Mouse (Mus musculus): ENCODE data around the gene Nckap5. TPM values are rescaled to one million over a fixed set of nuclear protein-coding genes. Genes with fewer than 3 reads are reported as not detected.
A peak's percentile ranks its signal among the peaks of the same experiment; 100 is the strongest.
"Not testable (repeated sequence)": the region's sequence is repeated elsewhere in the genome, so short reads cannot be mapped to it uniquely, and the experiment has no call there.

Nckap5 gene
- polyA plus RNA-seq, 2 experiments = 6.8 to 14.9 TPM

- ATAC-seq (ENCODE audit: low FRiP score, low read depth) (no peak), DNase-seq (ENCODE audit: low spot score) (no peak)
- TF ChIP-seq POLR2A (IDR thresholded peaks at IDR 0.05; ENCODE audit: borderline replicate concordance, extremely low read depth, insufficient read depth, insufficient read length) = no peak
- H3K9me3 ChIP-seq (ENCODE audit: control insufficient read depth, low read length) = no peaks in the 10 kb centered on the region
- H3K36me3 ChIP-seq (ENCODE audit: control insufficient read depth, insufficient read depth, low read length) = no peaks in the 10 kb centered on the region
- no peaks in the 10 kb centered on the region for H3K27me3 ChIP-seq (ENCODE audit: control insufficient read depth, insufficient read depth, low read length)
- peaks cover 23% of the 10 kb centered on the region for H3K4me1 ChIP-seq (ENCODE audit: control insufficient read depth, insufficient read depth, low read length)
- H3K9ac ChIP-seq (ENCODE audit: low read depth, low read length, severe bottlenecking) = no peak overlapping the region
- no peak overlapping the region for H3K4me3 ChIP-seq (replicated peaks; ENCODE audit: low read length)
- H3K4me2 ChIP-seq (replicated peaks; ENCODE audit: low read depth, low read length, severe bottlenecking) = no peak overlapping the region
- no peak overlapping the region for H3K27ac ChIP-seq (replicated peaks; ENCODE audit: low read depth, low read length)
- WGBS = 79% methylated on average over 3 of the region's 3 CpGs
Observed at GRCm38 (mm10) chr1:126802405-126802804, 28.2 kb downstream of the Nckap5 start.

GRCm38 (mm10) chr1:126801706-126802105 lies 28.9 kb downstream of the Nckap5 start:
- no peak for TF ChIP-seq POLR2A (IDR thresholded peaks at IDR 0.05; ENCODE audit: borderline replicate concordance, extremely low read depth, insufficient read depth, insufficient read length)

GRCm38 (mm10) chr1:126799379-126799798 lies 31.2 kb downstream of the Nckap5 start:
- ATAC-seq (ENCODE audit: low FRiP score, low read depth) (peak; percentile 93), DNase-seq (ENCODE audit: low spot score) (peak; percentile 78)
- Histone ChIP-seq H3K27me3 (ENCODE audit: control insufficient read depth, insufficient read depth, low read length) (no peaks in the 10 kb centered on the region), H3K4me3 (replicated peaks; ENCODE audit: low read length) (no peak overlapping the region), H3K36me3 (ENCODE audit: control insufficient read depth, insufficient read depth, low read length) (no peaks in the 10 kb centered on the region), H3K9me3 (ENCODE audit: control insufficient read depth, low read length) (no peaks in the 10 kb centered on the region), H3K4me2 (replicated peaks; ENCODE audit: low read depth, low read length, severe bottlenecking) (0 out of 2 replicates have a peak overlapping the region, but pooled peaks have one; percentile 23), H3K4me1 (ENCODE audit: control insufficient read depth, insufficient read depth, low read length) (peaks cover 18% of the 10 kb centered on the region), H3K9ac (ENCODE audit: low read depth, low read length, severe bottlenecking) (no peak overlapping the region), H3K27ac (replicated peaks; ENCODE audit: low read depth, low read length) (0 out of 2 replicates have a peak overlapping the region, but pooled peaks have one; percentile 20)
- WGBS = 30% methylated on average over 11 of the region's 11 CpGs
- TF ChIP-seq POLR2A (IDR thresholded peaks at IDR 0.05; ENCODE audit: borderline replicate concordance, extremely low read depth, insufficient read depth, insufficient read length) = no peak

More at GRCm38 (mm10) chr1:126801706-126802105, 28.9 kb downstream of the Nckap5 start:
- Histone ChIP-seq H3K4me1 (ENCODE audit: control insufficient read depth, insufficient read depth, low read length) (peaks cover 21% of the 10 kb centered on the region), H3K27ac (replicated peaks; ENCODE audit: low read depth, low read length) (no peak overlapping the region), H3K4me2 (replicated peaks; ENCODE audit: low read depth, low read length, severe bottlenecking) (no peak overlapping the region), H3K9me3 (ENCODE audit: control insufficient read depth, low read length) (no peaks in the 10 kb centered on the region), H3K36me3 (ENCODE audit: control insufficient read depth, insufficient read depth, low read length) (no peaks in the 10 kb centered on the region), H3K4me3 (replicated peaks; ENCODE audit: low read length) (no peak overlapping the region), H3K9ac (ENCODE audit: low read depth, low read length, severe bottlenecking) (no peak overlapping the region), H3K27me3 (ENCODE audit: control insufficient read depth, insufficient read depth, low read length) (no peaks in the 10 kb centered on the region)
- ATAC-seq (ENCODE audit: low FRiP score, low read depth) (no peak), DNase-seq (ENCODE audit: low spot score) (peak; percentile 60)
- 51% methylated on average over 8 of the region's 8 CpGs for WGBS

GRCm38 (mm10) chr1:126780354-126780941 lies 50.2 kb downstream of the Nckap5 start:
- no CpG with 5 or more reads among the region's 2 CpGs for WGBS
- ATAC-seq (ENCODE audit: low FRiP score, low read depth); H3K27me3 ChIP-seq (ENCODE audit: control insufficient read depth, insufficient read depth, low read length): not testable (repeated sequence)

GRCm38 (mm10) chr1:126773947-126774346 lies 56.7 kb downstream of the Nckap5 start:
- not testable (repeated sequence) for H3K9me3 ChIP-seq (ENCODE audit: control insufficient read depth, low read length); H3K27ac ChIP-seq (replicated peaks; ENCODE audit: low read depth, low read length); H3K4me3 ChIP-seq (replicated peaks; ENCODE audit: low read length); H3K9ac ChIP-seq (ENCODE audit: low read depth, low read length, severe bottlenecking); H3K4me1 ChIP-seq (ENCODE audit: control insufficient read depth, insufficient read depth, low read length); H3K27me3 ChIP-seq (ENCODE audit: control insufficient read depth, insufficient read depth, low read length); ATAC-seq (ENCODE audit: low FRiP score, low read depth); H3K4me2 ChIP-seq (replicated peaks; ENCODE audit: low read depth, low read length, severe bottlenecking); H3K36me3 ChIP-seq (ENCODE audit: control insufficient read depth, insufficient read depth, low read length); DNase-seq (ENCODE audit: low spot score)
- WGBS = no CpG with 5 or more reads among the region's 6 CpGs

More at GRCm38 (mm10) chr1:126780354-126780941, 50.2 kb downstream of the Nckap5 start:
- DNase-seq (ENCODE audit: low spot score); H3K9me3 ChIP-seq (ENCODE audit: control insufficient read depth, low read length); H3K9ac ChIP-seq (ENCODE audit: low read depth, low read length, severe bottlenecking); H3K36me3 ChIP-seq (ENCODE audit: control insufficient read depth, insufficient read depth, low read length); H3K4me1 ChIP-seq (ENCODE audit: control insufficient read depth, insufficient read depth, low read length); H3K4me2 ChIP-seq (replicated peaks; ENCODE audit: low read depth, low read length, severe bottlenecking); H3K4me3 ChIP-seq (replicated peaks; ENCODE audit: low read length); H3K27ac ChIP-seq (replicated peaks; ENCODE audit: low read depth, low read length): not testable (repeated sequence)

GRCm38 (mm10) chr1:126766971-126767370 lies 63.6 kb downstream of the Nckap5 start:
- no peak overlapping the region for H3K4me2 ChIP-seq (replicated peaks; ENCODE audit: low read depth, low read length, severe bottlenecking)
- TF ChIP-seq POLR2A (IDR thresholded peaks at IDR 0.05; ENCODE audit: borderline replicate concordance, extremely low read depth, insufficient read depth, insufficient read length) = no peak
- H3K36me3 ChIP-seq (ENCODE audit: control insufficient read depth, insufficient read depth, low read length) = no peaks in the 10 kb centered on the region
- no peaks in the 10 kb centered on the region for H3K9me3 ChIP-seq (ENCODE audit: control insufficient read depth, low read length)
- H3K27ac ChIP-seq (replicated peaks; ENCODE audit: low read depth, low read length) = no peak overlapping the region
- ATAC-seq (ENCODE audit: low FRiP score, low read depth) = no peak
- no peaks in the 10 kb centered on the region for H3K4me1 ChIP-seq (ENCODE audit: control insufficient read depth, insufficient read depth, low read length)
- no peak overlapping the region for H3K4me3 ChIP-seq (replicated peaks; ENCODE audit: low read length)
- H3K27me3 ChIP-seq (ENCODE audit: control insufficient read depth, insufficient read depth, low read length) = no peaks in the 10 kb centered on the region
- H3K9ac ChIP-seq (ENCODE audit: low read depth, low read length, severe bottlenecking) = no peak overlapping the region
- WGBS = 70% methylated on average over 1 of the region's 1 CpGs
- no peak for DNase-seq (ENCODE audit: low spot score)

Data from limb, embryonic 14.5 days (tissue).